Mouse (Mus musculus): ENCODE data around the gene Tnfaip6.

DNA sequence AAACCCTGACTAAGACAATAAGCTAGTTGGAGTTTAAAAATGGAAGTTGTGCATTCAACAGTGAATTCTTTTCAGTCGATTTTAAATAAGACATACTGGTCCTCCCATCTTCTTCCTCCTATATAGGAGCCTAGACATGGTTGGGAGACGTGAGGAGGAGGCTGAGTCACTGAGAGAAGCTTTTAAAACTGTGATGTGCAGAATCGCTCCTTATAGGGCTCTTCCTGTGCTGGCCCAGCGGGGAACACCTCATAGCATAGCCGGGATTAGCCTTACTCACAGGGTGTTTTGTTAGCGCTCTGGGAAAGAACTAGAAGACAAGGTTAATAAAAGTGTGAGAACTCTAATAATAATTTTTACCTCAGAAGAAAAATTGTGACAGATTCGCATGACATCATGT lies 37.8 kb upstream of the Tnfaip6 start:
- TF ChIP-seq CTCF (IDR thresholded peaks at IDR 0.05; ENCODE audit: low read depth): no peak
- no peak for TF ChIP-seq EP300 (IDR thresholded peaks at IDR 0.05; ENCODE audit: low read depth)
